Mouse (Mus musculus) hindbrain, embryonic 13.5 days (tissue): ENCODE data around the gene Serpinb1c. TPM values are rescaled to one million over a fixed set of nuclear protein-coding genes. Genes with fewer than 3 reads are reported as not detected.

Experiments
- ATAC-seq: fragments of 200-750 bp; cut with Nextera tagmentation; 2 replicates; pipeline ENCODE4 v1.8.0; 2017; ENCODE audit warnings: moderate TSS enrichment; ENCODE audit not compliant: low FRiP score
- H3K27ac ChIP-seq: fragments of 300-500 bp; sonication (generic); 2 replicates; pipeline ENCODE4 v1.5.1; 2015; ENCODE audit warnings: inconsistent platforms, mild to moderate bottlenecking, moderate library complexity
- H3K27me3 ChIP-seq: fragments of 300-500 bp; sonication (generic); 2 replicates; pipeline ENCODE4 v1.6.1; 2015; ENCODE audit warnings: mild to moderate bottlenecking, inconsistent platforms
- H3K36me3 ChIP-seq: fragments of 300-500 bp; sonication (generic); 2 replicates; pipeline ENCODE4 v1.6.1; 2015; ENCODE audit warnings: mild to moderate bottlenecking, inconsistent platforms
- H3K4me1 ChIP-seq: fragments of 300-500 bp; sonication (generic); replicated peaks from 2 replicates; pipeline ENCODE4 v1.6.1; 2015; ENCODE audit warnings: inconsistent platforms
- H3K4me2 ChIP-seq: fragments of 300-500 bp; sonication (generic); 2 replicates; pipeline ENCODE4 v1.6.1; 2015; ENCODE audit warnings: inconsistent platforms, mild to moderate bottlenecking, moderate library complexity
- H3K4me3 ChIP-seq: fragments of 300-500 bp; sonication (generic); 2 replicates; pipeline ENCODE4 v1.5.1; 2015; ENCODE audit warnings: mild to moderate bottlenecking, inconsistent platforms
- H3K9ac ChIP-seq: fragments of 300-500 bp; sonication (generic); 2 replicates; pipeline ENCODE4 v1.6.1; 2015; ENCODE audit warnings: mild to moderate bottlenecking, inconsistent platforms
- H3K9me3 ChIP-seq: fragments of 300-500 bp; sonication (generic); 2 replicates; pipeline ENCODE4 v1.6.1; 2016; ENCODE audit warnings: inconsistent platforms
- WGBS: fragments of 180-500 bp; shearing (Covaris S2); methylation state at CpG from one replicate; pipeline ENCODE4 v1.1.7; 2015; 5-methylcytosine and 5-hydroxymethylcytosine counted together
- polyA plus RNA-seq: library from polyadenylated mRNA; unstranded; fragments of >200 nt; fragmentation: Nextera tagmentation; extraction: Ambion mirVana; gene quantifications from 2 replicates; pipeline ENCODE4 v1.2.1, GENCODE M21; 2015

Serpinb1c gene
- polyA plus RNA-seq, 1 experiment from 2014 or later, result not detected

DNA sequence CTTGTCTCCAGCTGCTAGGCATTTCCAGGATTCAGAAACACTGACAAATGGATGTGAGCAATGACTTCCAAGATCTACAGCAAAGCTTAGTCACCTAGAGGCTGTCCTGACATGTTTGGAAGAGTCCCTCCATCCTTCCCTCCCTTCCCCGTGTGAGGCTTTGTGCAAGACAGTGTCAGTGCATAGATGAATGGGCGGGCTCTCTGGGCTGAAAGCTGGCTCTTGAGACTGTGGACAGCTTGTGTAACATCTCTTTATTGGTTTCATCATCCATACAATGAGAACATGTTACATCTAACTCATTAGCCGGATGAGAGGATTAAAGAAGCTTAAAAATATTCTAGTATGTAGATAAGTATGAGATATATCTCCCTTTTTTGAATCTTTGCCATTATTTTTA lies 65.2 kb downstream of the Serpinb1c start:
- Histone ChIP-seq H3K27me3 (no peaks in the 10 kb centered on the region), H3K27ac (no peak overlapping the region), H3K4me2 (no peak overlapping the region), H3K9ac (no peak overlapping the region), H3K4me3 (no peak overlapping the region), H3K9me3 (no peaks in the 10 kb centered on the region), H3K4me1 (no peaks in the 10 kb centered on the region; the same call in 1 of the 2 replicates), H3K36me3 (no peaks in the 10 kb centered on the region)
- WGBS, result 76% methylated on average over 3 of the region's 3 CpGs
- no peak for ATAC-seq

GRCm38 (mm10) chr13:32831505-32832273 lies 66.3 kb downstream of the Serpinb1c start:
- no peaks in the 10 kb centered on the region; the same call in 1 of the 2 replicates for H3K4me1 ChIP-seq
- H3K9ac ChIP-seq, result no peak overlapping the region
- no peak overlapping the region for H3K27ac ChIP-seq
- H3K4me3 ChIP-seq, result no peak overlapping the region
- no peaks in the 10 kb centered on the region for H3K9me3 ChIP-seq
- no peak for ATAC-seq
- no peaks in the 10 kb centered on the region for H3K36me3 ChIP-seq
- H3K27me3 ChIP-seq, result no peaks in the 10 kb centered on the region
- H3K4me2 ChIP-seq, result no peak overlapping the region
- 81% methylated on average over 3 of the region's 3 CpGs for WGBS

Other genes starting within 250 kb of the Serpinb1c start
- 0.05 TPM in 1 of 2 replicates, not detected in the other for gene Mylk4, start 114.3 kb downstream of the Serpinb1c start, polyA plus RNA-seq
- gene Wrnip1, start 96.2 kb downstream of the Serpinb1c start, polyA plus RNA-seq, result 24.3 and 27.5 TPM in 2 replicates
- not detected in 2 replicates for gene D930007J09Rik, start 95.4 kb downstream of the Serpinb1c start, polyA plus RNA-seq
- gene Serpinb1a, start 47.0 kb downstream of the Serpinb1c start, polyA plus RNA-seq, result 1.2 and 1.4 TPM in 2 replicates
- gene Serpinb6b, start 67.0 kb upstream of the Serpinb1c start, polyA plus RNA-seq, result 1.4 and 2.0 TPM in 2 replicates
- 1.3 and 1.8 TPM in 2 replicates for gene Serpinb9, start 105.0 kb upstream of the Serpinb1c start, polyA plus RNA-seq
- gene Serpinb9b, start 129.2 kb upstream of the Serpinb1c start, polyA plus RNA-seq, result 0.47 and 0.70 TPM in 2 replicates
- 10.9 and 14.4 TPM in 2 replicates for gene Serpinb1b, start 180.4 kb upstream of the Serpinb1c start, polyA plus RNA-seq